Mouse (Mus musculus) megakaryocyte, embryonic 14.5 days (primary cell): ENCODE data around the gene Pqlc2.

ENCODE experiments used
- FLI1 ChIP-seq: IDR thresholded peaks from 2 replicates; pipeline ENCODE4 v1.6.1; 2012; ENCODE audit warnings: low read length, inconsistent platforms, mixed read lengths
- GATA1 ChIP-seq: IDR thresholded peaks from 3 replicates; pipeline ENCODE4 v1.6.1; 2012; ENCODE audit warnings: mixed read lengths, low read length, inconsistent platforms, borderline replicate concordance

DNA sequence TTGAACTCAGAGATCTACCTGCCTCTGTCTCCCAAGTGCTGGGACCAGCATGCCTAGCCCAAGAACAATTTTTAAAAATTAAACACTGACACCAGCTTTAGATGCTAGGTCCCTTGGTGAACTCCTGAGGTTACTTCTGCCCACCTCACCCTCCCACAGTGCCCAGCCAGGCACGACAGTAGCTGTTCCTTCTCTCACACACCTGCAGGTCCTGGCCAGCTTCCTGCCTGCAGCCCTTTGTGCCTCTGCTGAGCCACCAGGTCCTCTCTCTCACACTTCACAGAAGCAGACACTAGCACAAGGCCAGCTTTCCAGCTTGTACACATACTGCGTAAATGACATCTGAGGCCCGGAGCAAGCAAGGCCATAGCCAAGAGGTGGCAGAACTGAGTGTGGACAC, 5.0 kb downstream of the Pqlc2 start:
- TF ChIP-seq GATA1 (no peak), FLI1 (no peak)
